19 mouse cellular contexts compared by ENCODE assay signal in the genomic region with DNA sequence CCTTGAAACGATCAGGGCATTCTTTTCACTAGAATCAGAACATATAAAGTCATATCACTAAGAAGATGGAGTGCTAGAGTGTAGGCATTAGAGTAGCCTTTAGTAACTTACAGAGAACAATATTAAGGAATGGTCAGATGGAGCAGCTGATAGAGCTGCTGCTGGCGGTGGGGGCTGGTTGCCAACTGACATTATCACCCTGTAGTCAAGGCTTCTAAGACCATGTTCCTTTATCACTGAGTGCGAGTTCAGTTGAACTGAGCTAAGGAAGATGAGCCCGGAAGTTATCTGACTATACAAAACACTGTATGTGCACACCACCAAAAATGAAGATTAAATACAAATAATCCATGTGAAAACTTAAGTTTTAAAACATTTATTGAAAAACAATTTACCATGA. TPM values are rescaled to one million over a fixed set of nuclear protein-coding genes. Genes with fewer than 3 reads are reported as not detected.
"Had no signal": no experiment of that assay in that cellular context is flagged by ENCODE, and none has a peak within 500 bp of the region (broad histone marks: within the 10 kb centered on the region; RNA-seq: fewer than 3 reads in every experiment).

No protein-coding gene starts in this region.

- H3K4me1 ChIP-seq: limb, embryonic 10.5 days; midbrain, embryonic 12.5 days; neural tube, embryonic 15.5 days had no signal

- H3K9me3 ChIP-seq: limb, embryonic 10.5 days; midbrain, embryonic 12.5 days; neural tube, embryonic 15.5 days had no signal

- H3K27me3 ChIP-seq: midbrain, embryonic 12.5 days; neural tube, embryonic 15.5 days had no signal

- H3K4me3 ChIP-seq: left cerebral cortex, adult 2 months; limb, embryonic 10.5 days; midbrain, embryonic 12.5 days; myocyte; neural tube, embryonic 15.5 days had no signal

- H3K27ac ChIP-seq: left cerebral cortex, adult 2 months; limb, embryonic 10.5 days; midbrain, embryonic 12.5 days; neural tube, embryonic 15.5 days had no signal

- H3K4me2 ChIP-seq: midbrain, embryonic 12.5 days; neural tube, embryonic 15.5 days had no signal

- H3K9ac ChIP-seq: midbrain, embryonic 12.5 days; neural tube, embryonic 15.5 days had no signal

- DNase-seq: kidney, adult 18-20 months; kidney, postnatal 25 days; lung, adult 2 months; lung, postnatal 36 days; right cerebral cortex, adult 18-20 months; right cerebral cortex, postnatal 25 days had no signal

- ATAC-seq: inflammation-experienced regulatory T-cells, adult 6 months; lung, postnatal 0 days had no signal

RNA-seq across cellular contexts. Expression of gene 1700125H20Rik, which starts 18.9 kb away (rescaled TPM):
- total RNA-seq: layer of hippocampus, postnatal 25 days; left cerebral cortex, adult 2 months; left cerebral cortex, postnatal 14 days; megakaryocyte, adult 5-6 weeks had no signal
- polyA plus RNA-seq: inflammation-experienced regulatory T-cells, adult 6 months; kidney, embryonic 16.5 days; lung, adult 2 months; myocyte; small intestine, adult 2 months; stomach, embryonic 16.5 days had no signal
